ENCODE assay signal across 19 mouse cellular contexts in genomic region chr3:59092702-59093101, GRCm38 (mm10). TPM values are rescaled to one million over a fixed set of nuclear protein-coding genes. Genes with fewer than 3 reads are reported as not detected.
"Had no signal": no experiment of that assay in that cellular context is flagged by ENCODE, and none has a peak within 500 bp of the region (broad histone marks: within the 10 kb centered on the region; RNA-seq: fewer than 3 reads in every experiment).

No protein-coding gene starts in this region.

- H3K4me1 ChIP-seq: midbrain, embryonic 12.5 days; neural tube, embryonic 13.5 days; neural tube, embryonic 15.5 days had no signal

- H3K4me3 ChIP-seq: midbrain, embryonic 10.5 days; midbrain, embryonic 12.5 days; myocyte; neural tube, embryonic 13.5 days; neural tube, embryonic 15.5 days had no signal

- DNase-seq: lung, adult 18-20 months; lung, embryonic 14.5 days; lung, postnatal 10 days; lung, postnatal 4 days; midbrain, embryonic 14.5 days; retina, postnatal 1 day; right cerebral cortex, adult 18-20 months; right cerebral cortex, postnatal 25 days; right cerebral cortex, postnatal 4 days; spleen, adult 18-20 months; thymus, adult 18-20 months; thymus, postnatal 14 days; thymus, postnatal 36 days had no signal

- H3K36me3 ChIP-seq: midbrain, embryonic 12.5 days; neural tube, embryonic 13.5 days had no signal

- H3K9me3 ChIP-seq: midbrain, embryonic 10.5 days; midbrain, embryonic 12.5 days; neural tube, embryonic 13.5 days; neural tube, embryonic 15.5 days had no signal

- H3K27me3 ChIP-seq: midbrain, embryonic 12.5 days; neural tube, embryonic 13.5 days; neural tube, embryonic 15.5 days had no signal

- ATAC-seq: midbrain, embryonic 16.5 days had no signal

- H3K27ac ChIP-seq: midbrain, embryonic 10.5 days; midbrain, embryonic 12.5 days; neural tube, embryonic 13.5 days; neural tube, embryonic 15.5 days had no signal

- H3K4me2 ChIP-seq: lung, embryonic 14.5 days; midbrain, embryonic 12.5 days; neural tube, embryonic 13.5 days; neural tube, embryonic 15.5 days had no signal

- H3K9ac ChIP-seq: lung, embryonic 14.5 days; midbrain, embryonic 12.5 days; neural tube, embryonic 13.5 days; neural tube, embryonic 15.5 days had no signal

RNA-seq across cellular contexts. Expression of gene Gpr171, which starts 8.9 kb away (rescaled TPM):
- polyA plus RNA-seq: myocyte had no signal
